Mouse (Mus musculus): Measurements from ENCODE around the gene Luc7l3. TPM values are rescaled to one million over a fixed set of nuclear protein-coding genes. Genes with fewer than 3 reads are reported as not detected.

Luc7l3 gene
- polyA plus RNA-seq, 1 experiment from 2014 or later, result 133 TPM

- H3K27ac ChIP-seq, result no peak overlapping the region
- no peak overlapping the region for H3K4me2 ChIP-seq (replicated peaks)
- H3K9ac ChIP-seq, result no peak overlapping the region
- WGBS, result 51% methylated on average over 4 of the region's 4 CpGs
- H3K9me3 ChIP-seq, result no peaks in the 10 kb centered on the region
- H3K4me1 ChIP-seq, result peaks cover 56% of the 10 kb centered on the region
- H3K36me3 ChIP-seq, result peaks cover 13% of the 10 kb centered on the region
- no peaks in the 10 kb centered on the region for H3K27me3 ChIP-seq
- no peak overlapping the region for H3K4me3 ChIP-seq
- no peak for ATAC-seq (ENCODE audit: low FRiP score, low read depth)
Observed at GRCm38 (mm10) chr11:94317515-94317914, 4.3 kb downstream of the Luc7l3 start.

- no peak for ATAC-seq (ENCODE audit: low FRiP score, low read depth)
- Histone ChIP-seq H3K27ac (no peak overlapping the region), H3K36me3 (peaks cover 13% of the 10 kb centered on the region), H3K4me2 (replicated peaks) (no peak overlapping the region), H3K9ac (no peak overlapping the region), H3K27me3 (no peaks in the 10 kb centered on the region), H3K9me3 (no peaks in the 10 kb centered on the region), H3K4me1 (peaks cover 52% of the 10 kb centered on the region), H3K4me3 (no peak overlapping the region)
- 77% methylated on average over 1 of the region's 1 CpGs for WGBS
Observed at GRCm38 (mm10) chr11:94317014-94317413, 4.8 kb downstream of the Luc7l3 start.

- H3K4me3 ChIP-seq, result no peak overlapping the region
- H3K27me3 ChIP-seq, result no peaks in the 10 kb centered on the region
- no peak for ATAC-seq (ENCODE audit: low FRiP score, low read depth)
- no peak overlapping the region for H3K4me2 ChIP-seq (replicated peaks)
- H3K27ac ChIP-seq, result no peak overlapping the region
- H3K9me3 ChIP-seq, result no peaks in the 10 kb centered on the region
- no peak overlapping the region for H3K9ac ChIP-seq
- H3K36me3 ChIP-seq, result peaks cover 13% of the 10 kb centered on the region
- peaks cover 52% of the 10 kb centered on the region for H3K4me1 ChIP-seq
- 76% methylated on average over 2 of the region's 2 CpGs for WGBS
Observed at GRCm38 (mm10) chr11:94316528-94316927, 5.3 kb downstream of the Luc7l3 start.

GRCm38 (mm10) chr11:94315308-94315707, 6.5 kb downstream of the Luc7l3 start:
- H3K27me3 ChIP-seq, result no peaks in the 10 kb centered on the region
- H3K9ac ChIP-seq, result no peak overlapping the region
- peaks cover 13% of the 10 kb centered on the region for H3K36me3 ChIP-seq
- WGBS, result 74% methylated on average over 1 of the region's 1 CpGs
- no peaks in the 10 kb centered on the region for H3K9me3 ChIP-seq
- H3K4me3 ChIP-seq, result no peak overlapping the region
- peaks cover 49% of the 10 kb centered on the region for H3K4me1 ChIP-seq
- no peak overlapping the region; the same call in 1 of the 2 replicates for H3K27ac ChIP-seq
- no peak for ATAC-seq (ENCODE audit: low FRiP score, low read depth)
- H3K4me2 ChIP-seq (replicated peaks), result no peak overlapping the region

- Histone ChIP-seq H3K9ac (no peak overlapping the region), H3K27ac (no peak overlapping the region), H3K4me3 (no peak overlapping the region), H3K4me1 (peaks cover 41% of the 10 kb centered on the region), H3K27me3 (no peaks in the 10 kb centered on the region), H3K36me3 (peaks cover 9% of the 10 kb centered on the region), H3K4me2 (replicated peaks) (no peak overlapping the region), H3K9me3 (no peaks in the 10 kb centered on the region)
- WGBS, result 88% methylated on average over 2 of the region's 2 CpGs
- ATAC-seq (ENCODE audit: low FRiP score, low read depth), result no peak
Observed at GRCm38 (mm10) chr11:94314098-94314652, 7.6 kb downstream of the Luc7l3 start.

- WGBS, result 89% methylated on average over 1 of the region's 1 CpGs
- peaks cover 35% of the 10 kb centered on the region for H3K4me1 ChIP-seq
- peaks cover 9% of the 10 kb centered on the region; the same call in 1 of the 2 replicates for H3K36me3 ChIP-seq
- ATAC-seq (ENCODE audit: low FRiP score, low read depth), result no peak
- no peak overlapping the region for H3K27ac ChIP-seq
- no peak overlapping the region for H3K9ac ChIP-seq
- no peak overlapping the region for H3K4me3 ChIP-seq
- no peaks in the 10 kb centered on the region for H3K9me3 ChIP-seq
- no peak overlapping the region for H3K4me2 ChIP-seq (replicated peaks)
- no peaks in the 10 kb centered on the region for H3K27me3 ChIP-seq
Observed at GRCm38 (mm10) chr11:94312733-94313132, 9.1 kb downstream of the Luc7l3 start.

GRCm38 (mm10) chr11:94294996-94295845, 26.6 kb downstream of the Luc7l3 start:
- H3K27me3 ChIP-seq, result no peaks in the 10 kb centered on the region

GRCm38 (mm10) chr11:94290062-94290740, 31.6 kb downstream of the Luc7l3 start:
- Histone ChIP-seq H3K4me3 (no peak overlapping the region), H3K27ac (no peak overlapping the region), H3K36me3 (peaks cover 88% of the 10 kb centered on the region), H3K9me3 (no peaks in the 10 kb centered on the region), H3K4me2 (replicated peaks) (no peak overlapping the region), H3K27me3 (no peaks in the 10 kb centered on the region), H3K9ac (no peak overlapping the region), H3K4me1 (no peaks in the 10 kb centered on the region)
- no peak for ATAC-seq (ENCODE audit: low FRiP score, low read depth)
- WGBS, result 89% methylated on average over 10 of the region's 10 CpGs

More at GRCm38 (mm10) chr11:94294996-94295845, 26.6 kb downstream of the Luc7l3 start:
- H3K9me3 ChIP-seq, result no peaks in the 10 kb centered on the region
- H3K4me1 ChIP-seq, result no peaks in the 10 kb centered on the region
- H3K36me3 ChIP-seq, result peaks cover 86% of the 10 kb centered on the region
- no peak overlapping the region for H3K4me2 ChIP-seq (replicated peaks)
- no peak overlapping the region for H3K27ac ChIP-seq
- WGBS, result 87% methylated on average over 9 of the region's 9 CpGs
- H3K4me3 ChIP-seq, result no peak overlapping the region
- no peak for ATAC-seq (ENCODE audit: low FRiP score, low read depth)
- H3K9ac ChIP-seq, result no peak overlapping the region

GRCm38 (mm10) chr11:94287105-94287504, 34.7 kb downstream of the Luc7l3 start:
- Histone ChIP-seq H3K27me3 (no peaks in the 10 kb centered on the region), H3K4me2 (replicated peaks) (no peak overlapping the region), H3K4me3 (no peak overlapping the region), H3K27ac (no peak overlapping the region), H3K9ac (no peak overlapping the region), H3K9me3 (no peaks in the 10 kb centered on the region), H3K36me3 (peaks cover 82% of the 10 kb centered on the region), H3K4me1 (no peaks in the 10 kb centered on the region)
- no peak for ATAC-seq (ENCODE audit: low FRiP score, low read depth)
- WGBS, result 93% methylated on average over 5 of the region's 5 CpGs

GRCm38 (mm10) chr11:94285886-94286574, 35.8 kb downstream of the Luc7l3 start:
- no peak overlapping the region for H3K27ac ChIP-seq
- H3K4me3 ChIP-seq, result no peak overlapping the region
- no peak for ATAC-seq (ENCODE audit: low FRiP score, low read depth)
- no peaks in the 10 kb centered on the region for H3K9me3 ChIP-seq
- peaks cover 3% of the 10 kb centered on the region; the same call in 1 of the 2 replicates for H3K4me1 ChIP-seq
- no peaks in the 10 kb centered on the region for H3K27me3 ChIP-seq
- H3K9ac ChIP-seq, result no peak overlapping the region
- no peak overlapping the region for H3K4me2 ChIP-seq (replicated peaks)
- 87% methylated on average over 11 of the region's 11 CpGs for WGBS
- peaks cover 74% of the 10 kb centered on the region for H3K36me3 ChIP-seq

GRCm38 (mm10) chr11:94283536-94284099, 38.2 kb downstream of the Luc7l3 start:
- Histone ChIP-seq H3K27ac (no peak overlapping the region), H3K4me1 (peaks cover 17% of the 10 kb centered on the region), H3K4me3 (no peak overlapping the region), H3K4me2 (replicated peaks) (no peak overlapping the region), H3K9me3 (no peaks in the 10 kb centered on the region), H3K9ac (no peak overlapping the region), H3K27me3 (no peaks in the 10 kb centered on the region), H3K36me3 (peaks cover 52% of the 10 kb centered on the region)
- 90% methylated on average over 6 of the region's 6 CpGs for WGBS
- ATAC-seq (ENCODE audit: low FRiP score, low read depth), result no peak
